8 mouse cellular contexts compared by ENCODE assay signal in genomic region chr15:81802001-81802890, GRCm38 (mm10). TPM values are rescaled to one million over a fixed set of nuclear protein-coding genes. Genes with fewer than 3 reads are reported as not detected.
A peak's percentile ranks its signal among the peaks of the same experiment; 100 is the strongest.
DNase-seq lines count a peak whose midpoint lies in the region; ATAC-seq and TF ChIP-seq lines count a peak whose summit lies in the region.

Tef (plus strand) TSS chr15:81802421.

- TF ChIP-seq POLR2A in olfactory bulb, adult 2 months (IDR thresholded peaks at IDR 0.05; ENCODE audit: insufficient read depth, low read depth, low read length) = peak; percentile 55
- TF ChIP-seq POLR2A in thymus, adult 2 months (IDR thresholded peaks at IDR 0.05; ENCODE audit: control insufficient read depth, extremely low read depth, insufficient read depth, low read length, poor library complexity) = no peak

- peak; percentile 97 for DNase-seq in G1E (ENCODE audit: low spot score)
- DNase-seq in cerebellum, adult 18-20 months = peak; percentile 99 to 100
- peak; percentile 100 for DNase-seq in heart, postnatal 36 days
- DNase-seq in layer of hippocampus, adult 2 months (ENCODE audit: low spot score in 2 of 2) = peak; percentile 100
- peak; percentile 100 for DNase-seq in lung, embryonic 14.5 days
- DNase-seq in thymus, adult 2 months = peak; percentile 67

- intact Hi-C loops in heart, postnatal 36 days (cut with DNase I) = no loop called here

- H3K4me1 ChIP-seq in G1E (ENCODE audit: insufficient read depth, low read depth, low read length) = peaks cover 43% of the 10 kb centered on the region
- peaks cover 15% of the 10 kb centered on the region for H3K4me1 ChIP-seq in forebrain, embryonic 16.5 days (replicated peaks; ENCODE audit: control insufficient read depth, insufficient read depth, low read length)
- peaks cover 26% of the 10 kb centered on the region for H3K4me1 ChIP-seq in lung, embryonic 14.5 days (ENCODE audit: insufficient read depth)
- peaks cover 17% of the 10 kb centered on the region for H3K4me1 ChIP-seq in olfactory bulb, adult 2 months (ENCODE audit: control insufficient read depth, insufficient read depth, low read length)
- peaks cover 12% of the 10 kb centered on the region for H3K4me1 ChIP-seq in thymus, adult 2 months (replicated peaks; ENCODE audit: control insufficient read depth, insufficient read depth, low read length)

- H3K36me3 ChIP-seq in G1E (replicated peaks) = peaks cover 4% of the 10 kb centered on the region
- no peaks in the 10 kb centered on the region for H3K36me3 ChIP-seq in forebrain, embryonic 16.5 days (ENCODE audit: control insufficient read depth, insufficient read depth)
- H3K36me3 ChIP-seq in lung, embryonic 14.5 days (ENCODE audit: insufficient read depth) = 0 out of 2 replicates have a peak, but pooled peaks cover 4% of the 10 kb centered on the region
- H3K36me3 ChIP-seq in thymus, adult 2 months (ENCODE audit: control insufficient read depth, insufficient read depth, low read length) = no peaks in the 10 kb centered on the region

- no peak for TF ChIP-seq CTCF in G1E (IDR thresholded peaks at IDR 0.05; ENCODE audit: low read depth, low read length)
- TF ChIP-seq CTCF in layer of hippocampus, adult 2 months (conservative IDR thresholded peaks at IDR 0.05) = peak; percentile 57
- peak; percentile 60 for TF ChIP-seq CTCF in lung, embryonic 14.5 days (IDR thresholded peaks at IDR 0.05; ENCODE audit: low read depth)
- no peak for TF ChIP-seq CTCF in olfactory bulb, adult 2 months (IDR thresholded peaks at IDR 0.05; ENCODE audit: insufficient read depth, low read depth, low read length)
- TF ChIP-seq CTCF in thymus, adult 2 months (IDR thresholded peaks at IDR 0.05; ENCODE audit: borderline replicate concordance, control insufficient read depth, extremely low read depth, insufficient read depth, low read length, poor library complexity) = no peak

- no peaks in the 10 kb centered on the region for H3K9me3 ChIP-seq in G1E (replicated peaks)
- no peaks in the 10 kb centered on the region for H3K9me3 ChIP-seq in forebrain, embryonic 16.5 days (ENCODE audit: control insufficient read depth, low read length)
- no peaks in the 10 kb centered on the region for H3K9me3 ChIP-seq in lung, embryonic 14.5 days (ENCODE audit: low read depth, low read length)

- WGBS in forebrain, embryonic 16.5 days = 21% methylated on average over 19 of the region's 19 CpGs
- 18% methylated on average over 19 of the region's 19 CpGs for WGBS in lung, embryonic 14.5 days
- WGBS in olfactory bulb, adult 2 months = 13% methylated on average over 19 of the region's 19 CpGs
- WGBS in thymus, adult 2 months = 17% methylated on average over 19 of the region's 19 CpGs

- peak within 1 kb of the TSS; percentile 59 for H3K4me2 ChIP-seq in forebrain, embryonic 16.5 days (ENCODE audit: low read length)
- peak within 1 kb of the TSS; percentile 73 for H3K4me2 ChIP-seq in lung, embryonic 14.5 days

- peak within 1 kb of the TSS; percentile 69 for H3K4me3 ChIP-seq in G1E (ENCODE audit: low read depth, low read length)
- H3K4me3 ChIP-seq in forebrain, embryonic 16.5 days (replicated peaks; ENCODE audit: low read length) = peak within 1 kb of the TSS; percentile 29
- H3K4me3 ChIP-seq in layer of hippocampus, adult 2 months = peak within 1 kb of the TSS; percentile 93
- H3K4me3 ChIP-seq in lung, embryonic 14.5 days (ENCODE audit: low read depth, low read length) = peak within 1 kb of the TSS; percentile 36
- H3K4me3 ChIP-seq in olfactory bulb, adult 2 months (ENCODE audit: insufficient read depth, low read depth, low read length) = peak within 1 kb of the TSS; percentile 68
- peak within 1 kb of the TSS; percentile 13 for H3K4me3 ChIP-seq in thymus, adult 2 months (ENCODE audit: control insufficient read depth, insufficient read depth, low read length)

- no peaks in the 10 kb centered on the region for H3K27me3 ChIP-seq in G1E (ENCODE audit: insufficient read depth, low read length)
- no peaks in the 10 kb centered on the region for H3K27me3 ChIP-seq in forebrain, embryonic 16.5 days (replicated peaks; ENCODE audit: control insufficient read depth, insufficient read depth, low read length)
- no peaks in the 10 kb centered on the region for H3K27me3 ChIP-seq in lung, embryonic 14.5 days (ENCODE audit: insufficient read depth, low read length)
- H3K27me3 ChIP-seq in thymus, adult 2 months (ENCODE audit: control insufficient read depth, insufficient read depth, low read length) = no peaks in the 10 kb centered on the region

- peak within 1 kb of the TSS; percentile 50 for H3K9ac ChIP-seq in forebrain, embryonic 16.5 days (replicated peaks; ENCODE audit: low read depth, low read length)
- H3K9ac ChIP-seq in lung, embryonic 14.5 days = peak within 1 kb of the TSS; percentile 42

- ATAC-seq in G1E (ENCODE audit: extremely low read depth, insufficient number of reproducible peaks, low FRiP score, poor library complexity, severe bottlenecking) = peak; percentile 68
- ATAC-seq in forebrain, embryonic 16.5 days = peak; percentile 97
- ATAC-seq in lung, embryonic 14.5 days (ENCODE audit: insufficient read depth) = peak; percentile 98

- H3K27ac ChIP-seq in forebrain, embryonic 16.5 days (ENCODE audit: low read length) = peak within 1 kb of the TSS; percentile 31
- H3K27ac ChIP-seq in layer of hippocampus, adult 2 months = peak within 1 kb of the TSS; percentile 98
- H3K27ac ChIP-seq in lung, embryonic 14.5 days (ENCODE audit: low read depth) = peak within 1 kb of the TSS; percentile 81
- peak within 1 kb of the TSS; percentile 98 for H3K27ac ChIP-seq in olfactory bulb, adult 2 months (ENCODE audit: insufficient read depth, low read depth, low read length)
- no peak within 1 kb of the TSS for H3K27ac ChIP-seq in thymus, adult 2 months (ENCODE audit: control insufficient read depth, insufficient read depth, low read length)

RNA-seq across cellular contexts. Expression of gene Tef, which starts in this region (rescaled TPM):
- 23.2 and 28.1 TPM in 2 replicates for total RNA-seq in G1E (2014; fragmentation: Nextera tagmentation)
- 61.5 and 61.7 TPM in 2 replicates for total RNA-seq in G1E (2017)
- polyA plus RNA-seq in G1E (2012) = 69.5 and 75.8 TPM in 2 replicates
- polyA plus RNA-seq in forebrain, embryonic 16.5 days (2015; fragmentation: Nextera tagmentation; extraction: Ambion mirVana) = 32.7 and 33.3 TPM in 2 replicates
- total RNA-seq in heart, postnatal 36 days (2021) = 100 to 1,000 TPM; 123 to 132 TPM
- 100 to 1,000 TPM; 273 to 304 TPM for total RNA-seq in layer of hippocampus, adult 2 months (2021)
- 23.5 and 23.8 TPM in 2 replicates for polyA plus RNA-seq in lung, embryonic 14.5 days (2014; fragmentation: Nextera tagmentation; extraction: Ambion mirVana)
- 278 TPM in 1 of 2 replicates, not detected in the other for polyA plus RNA-seq in olfactory bulb, adult 2 months (2012; ENCODE audit: insufficient read depth, insufficient read length, low replicate concordance, missing spikeins)
- polyA plus RNA-seq in thymus, adult 2 months (2012; rRNA removed) = 29.3 and 34.6 TPM in 2 replicates

Comparison
In these comparisons a context has a peak if more than half of its experiments do, and no peak if none do; other contexts are left out.
1. H3K4me3 ChIP-seq: peak in every context shown above with its lines; median percentile 93 in layer of hippocampus, adult 2 months; 69 in G1E; 68 in olfactory bulb, adult 2 months; 36 in lung, embryonic 14.5 days; 29 in forebrain, embryonic 16.5 days; 13 in thymus, adult 2 months.
2. CTCF ChIP-seq: peak in layer of hippocampus, adult 2 months (single experiment) and lung, embryonic 14.5 days (single experiment); none in G1E (single experiment), olfactory bulb, adult 2 months (single experiment) and thymus, adult 2 months (single experiment).
3. Peak in every context shown above with its lines, with median percentiles within 50 percentile points of each other: ATAC-seq and DNase-seq.